Mouse (Mus musculus) neural tube, embryonic 12.5 days (tissue): ENCODE data around the gene Smpd3. TPM values are rescaled to one million over a fixed set of nuclear protein-coding genes. Genes with fewer than 3 reads are reported as not detected.
A peak's percentile ranks its signal among the peaks of the same experiment; 100 is the strongest.

Experiments used
- ATAC-seq: fragments of 200-750 bp; cut with Nextera tagmentation; 2 replicates; pipeline ENCODE4 v1.8.0; 2017; ENCODE audit warnings: low read depth, mild to moderate bottlenecking, moderate TSS enrichment, moderate library complexity; ENCODE audit not compliant: low FRiP score
- H3K27ac ChIP-seq: fragments of 300-500 bp; sonication (generic); 2 replicates; pipeline ENCODE4 v1.5.1; 2016
- H3K27me3 ChIP-seq: fragments of 300-500 bp; sonication (generic); replicated peaks from 2 replicates; pipeline ENCODE4 v1.6.1; 2016; ENCODE audit warnings: mild to moderate bottlenecking
- H3K36me3 ChIP-seq: fragments of 300-500 bp; sonication (generic); 2 replicates; pipeline ENCODE4 v1.6.1; 2016; ENCODE audit warnings: mild to moderate bottlenecking
- H3K4me1 ChIP-seq: fragments of 300-500 bp; sonication (generic); 2 replicates; pipeline ENCODE4 v1.6.1; 2016
- H3K4me2 ChIP-seq: fragments of 300-500 bp; sonication (generic); replicated peaks from 2 replicates; pipeline ENCODE4 v1.6.1; 2016; ENCODE audit warnings: mild to moderate bottlenecking
- H3K4me3 ChIP-seq: fragments of 300-500 bp; sonication (generic); 2 replicates; pipeline ENCODE4 v1.5.1; 2016
- H3K9ac ChIP-seq: fragments of 300-500 bp; sonication (generic); 2 replicates; pipeline ENCODE4 v1.6.1; 2016; ENCODE audit warnings: mild to moderate bottlenecking
- H3K9me3 ChIP-seq: fragments of 300-500 bp; sonication (generic); 2 replicates; pipeline ENCODE4 v1.6.1; 2016; ENCODE audit warnings: mild to moderate bottlenecking
- WGBS: fragments of 180-500 bp; shearing (Covaris S2); methylation state at CpG from one replicate; pipeline ENCODE4 v1.1.7; 2016; 5-methylcytosine and 5-hydroxymethylcytosine counted together
- polyA plus RNA-seq: library from polyadenylated mRNA; unstranded; fragments of >200 nt; fragmentation: Nextera tagmentation; extraction: Ambion mirVana; gene quantifications from 2 replicates; pipeline ENCODE4 v1.2.1, GENCODE M21; 2016

Gene Smpd3
- polyA plus RNA-seq, 1 experiment from 2014 or later, result 34.2 TPM

- Histone ChIP-seq H3K9me3 (no peaks in the 10 kb centered on the region), H3K27ac (no peak overlapping the region), H3K4me2 (no peak overlapping the region), H3K9ac (no peak overlapping the region), H3K4me1 (no peaks in the 10 kb centered on the region), H3K27me3 (no peaks in the 10 kb centered on the region), H3K36me3 (no peaks in the 10 kb centered on the region), H3K4me3 (no peak overlapping the region)
- 72% methylated on average over 2 of the region's 2 CpGs for WGBS
- ATAC-seq, result no peak
These were observed 13.3 kb upstream of the Smpd3 start for GRCm38 (mm10) chr8:106351135-106351534.

GRCm38 (mm10) chr8:106349398-106349797 lies 11.6 kb upstream of the Smpd3 start:
- Histone ChIP-seq H3K4me3 (no peak overlapping the region), H3K4me2 (no peak overlapping the region), H3K27ac (no peak overlapping the region), H3K36me3 (no peaks in the 10 kb centered on the region), H3K4me1 (no peaks in the 10 kb centered on the region), H3K9me3 (no peaks in the 10 kb centered on the region), H3K9ac (no peak overlapping the region), H3K27me3 (no peaks in the 10 kb centered on the region)
- WGBS, result 55% methylated on average over 11 of the region's 11 CpGs
- no peak for ATAC-seq

- H3K27ac ChIP-seq, result no peak overlapping the region
- WGBS, result 75% methylated on average over 6 of the region's 6 CpGs
- no peaks in the 10 kb centered on the region for H3K4me1 ChIP-seq
- no peak overlapping the region for H3K9ac ChIP-seq
- H3K27me3 ChIP-seq, result no peaks in the 10 kb centered on the region
- no peaks in the 10 kb centered on the region for H3K9me3 ChIP-seq
- no peaks in the 10 kb centered on the region for H3K36me3 ChIP-seq
- H3K4me2 ChIP-seq, result no peak overlapping the region
- no peak for ATAC-seq
- no peak overlapping the region for H3K4me3 ChIP-seq
These were observed 8.3 kb upstream of the Smpd3 start for GRCm38 (mm10) chr8:106346123-106346522.

GRCm38 (mm10) chr8:106343471-106343870 lies 5.7 kb upstream of the Smpd3 start:
- peaks cover 5% of the 10 kb centered on the region; the same call in 1 of the 2 replicates for H3K4me1 ChIP-seq
- H3K9ac ChIP-seq, result no peak overlapping the region
- H3K4me2 ChIP-seq, result no peak overlapping the region
- H3K4me3 ChIP-seq, result no peak overlapping the region
- H3K27me3 ChIP-seq, result no peaks in the 10 kb centered on the region
- no peak for ATAC-seq
- no peaks in the 10 kb centered on the region for H3K36me3 ChIP-seq
- no peaks in the 10 kb centered on the region for H3K9me3 ChIP-seq
- no peak overlapping the region for H3K27ac ChIP-seq
- 72% methylated on average over 5 of the region's 5 CpGs for WGBS

- H3K9me3 ChIP-seq, result no peaks in the 10 kb centered on the region
- H3K27me3 ChIP-seq, result no peaks in the 10 kb centered on the region
- H3K4me2 ChIP-seq, result no peak overlapping the region
- no peak for ATAC-seq
- H3K9ac ChIP-seq, result no peak overlapping the region
- no peak overlapping the region for H3K4me3 ChIP-seq
- peaks cover 5% of the 10 kb centered on the region; the same call in 1 of the 2 replicates for H3K4me1 ChIP-seq
- H3K36me3 ChIP-seq, result no peaks in the 10 kb centered on the region
- no peak overlapping the region for H3K27ac ChIP-seq
- WGBS, result 82% methylated on average over 7 of the region's 7 CpGs
These were observed 5.0 kb upstream of the Smpd3 start for GRCm38 (mm10) chr8:106342828-106343227.

- Histone ChIP-seq H3K9me3 (no peaks in the 10 kb centered on the region), H3K4me3 (peak overlapping the region; percentile 20; the same call in 1 of the 2 replicates), H3K9ac (0 out of 2 replicates have a peak overlapping the region, but pooled peaks have one; percentile 33), H3K27me3 (no peaks in the 10 kb centered on the region), H3K36me3 (no peaks in the 10 kb centered on the region), H3K27ac (no peak overlapping the region), H3K4me2 (peak overlapping the region; percentile 75), H3K4me1 (peaks cover 22% of the 10 kb centered on the region)
- ATAC-seq, result no peak
- 44% methylated on average over 8 of the region's 8 CpGs for WGBS
These were observed 987 bp upstream of the Smpd3 start for GRCm38 (mm10) chr8:106338741-106339209.

GRCm38 (mm10) chr8:106336561-106336960 lies 1.2 kb downstream of the Smpd3 start:
- H3K4me3 ChIP-seq, result peak overlapping the region; percentile 63
- H3K27ac ChIP-seq, result peak overlapping the region; percentile 57
- peak overlapping the region; percentile 75 for H3K4me2 ChIP-seq
- under 1% methylated on average over 31 of the region's 41 CpGs for WGBS
- ATAC-seq, result peak; percentile 35
- H3K27me3 ChIP-seq, result no peaks in the 10 kb centered on the region
- H3K9ac ChIP-seq, result peak overlapping the region; percentile 86
- no peaks in the 10 kb centered on the region for H3K36me3 ChIP-seq
- H3K4me1 ChIP-seq, result peaks cover 26% of the 10 kb centered on the region
- H3K9me3 ChIP-seq, result no peaks in the 10 kb centered on the region

- Histone ChIP-seq H3K9me3 (no peaks in the 10 kb centered on the region), H3K27ac (no peak overlapping the region; the same call in 1 of the 2 replicates), H3K36me3 (no peaks in the 10 kb centered on the region), H3K4me2 (peak overlapping the region; percentile 75), H3K4me1 (peaks cover 26% of the 10 kb centered on the region), H3K4me3 (peak overlapping the region; percentile 63), H3K9ac (peak overlapping the region; percentile 86), H3K27me3 (no peaks in the 10 kb centered on the region)
- ATAC-seq, result no peak
- 63% methylated on average over 4 of the region's 4 CpGs for WGBS
These were observed 1.8 kb downstream of the Smpd3 start for GRCm38 (mm10) chr8:106336031-106336430.

- no peaks in the 10 kb centered on the region for H3K9me3 ChIP-seq
- H3K36me3 ChIP-seq, result no peaks in the 10 kb centered on the region
- no peak for ATAC-seq
- no peaks in the 10 kb centered on the region for H3K27me3 ChIP-seq
- H3K4me2 ChIP-seq, result peak overlapping the region; percentile 75
- H3K9ac ChIP-seq, result no peak overlapping the region
- H3K27ac ChIP-seq, result no peak overlapping the region
- no peak overlapping the region for H3K4me3 ChIP-seq
- 63% methylated on average over 4 of the region's 4 CpGs for WGBS
- peaks cover 26% of the 10 kb centered on the region for H3K4me1 ChIP-seq
These were observed 2.6 kb downstream of the Smpd3 start for GRCm38 (mm10) chr8:106335196-106335595.

GRCm38 (mm10) chr8:106333346-106333745 lies 4.4 kb downstream of the Smpd3 start:
- H3K9me3 ChIP-seq, result no peaks in the 10 kb centered on the region
- peaks cover 20% of the 10 kb centered on the region for H3K4me1 ChIP-seq
- no peaks in the 10 kb centered on the region for H3K27me3 ChIP-seq
- no peak overlapping the region for H3K27ac ChIP-seq
- WGBS, result 55% methylated on average over 8 of the region's 8 CpGs
- no peaks in the 10 kb centered on the region for H3K36me3 ChIP-seq
- H3K9ac ChIP-seq, result no peak overlapping the region
- no peak overlapping the region for H3K4me3 ChIP-seq
- ATAC-seq, result no peak
- H3K4me2 ChIP-seq, result no peak overlapping the region

GRCm38 (mm10) chr8:106332498-106332897 lies 5.3 kb downstream of the Smpd3 start:
- Histone ChIP-seq H3K27me3 (no peaks in the 10 kb centered on the region), H3K4me1 (peaks cover 20% of the 10 kb centered on the region), H3K4me2 (no peak overlapping the region), H3K9me3 (no peaks in the 10 kb centered on the region), H3K9ac (no peak overlapping the region), H3K4me3 (no peak overlapping the region), H3K27ac (no peak overlapping the region), H3K36me3 (no peaks in the 10 kb centered on the region)
- ATAC-seq, result no peak
- 71% methylated on average over 4 of the region's 4 CpGs for WGBS

GRCm38 (mm10) chr8:106326624-106327023 lies 11.2 kb downstream of the Smpd3 start:
- no peak overlapping the region for H3K27ac ChIP-seq
- H3K36me3 ChIP-seq, result no peaks in the 10 kb centered on the region
- no peak overlapping the region for H3K4me2 ChIP-seq
- no peaks in the 10 kb centered on the region for H3K9me3 ChIP-seq
- H3K27me3 ChIP-seq, result no peaks in the 10 kb centered on the region
- H3K4me1 ChIP-seq, result peaks cover 2% of the 10 kb centered on the region; the same call in 1 of the 2 replicates
- H3K4me3 ChIP-seq, result no peak overlapping the region
- ATAC-seq, result no peak
- 79% methylated on average over 4 of the region's 4 CpGs for WGBS
- H3K9ac ChIP-seq, result no peak overlapping the region

- WGBS, result 86% methylated on average over 7 of the region's 7 CpGs
These were observed 16.4 kb downstream of the Smpd3 start for GRCm38 (mm10) chr8:106321434-106321833.

More at GRCm38 (mm10) chr8:106321434-106321833, 16.4 kb downstream of the Smpd3 start:
- no peaks in the 10 kb centered on the region for H3K9me3 ChIP-seq
- no peak overlapping the region for H3K9ac ChIP-seq
- no peak overlapping the region for H3K27ac ChIP-seq
- H3K4me1 ChIP-seq, result peaks cover 6% of the 10 kb centered on the region
- no peak overlapping the region for H3K4me3 ChIP-seq
- no peaks in the 10 kb centered on the region for H3K27me3 ChIP-seq
- H3K4me2 ChIP-seq, result no peak overlapping the region
- ATAC-seq, result no peak
- H3K36me3 ChIP-seq, result no peaks in the 10 kb centered on the region
